Mouse (Mus musculus) ovary, adult 18-20 months (tissue): ENCODE results near the gene Tln1.
"Not testable (repeated sequence)": the region's sequence is repeated elsewhere in the genome, so short reads cannot be mapped to it uniquely, and the experiment has no call there.

Experiments used
- DNase-seq: peaks from one replicate; pipeline ENCODE4 v3.0.0; 2022; ENCODE audit warnings: low spot score, mixed read lengths

Gene Tln1

DNA sequence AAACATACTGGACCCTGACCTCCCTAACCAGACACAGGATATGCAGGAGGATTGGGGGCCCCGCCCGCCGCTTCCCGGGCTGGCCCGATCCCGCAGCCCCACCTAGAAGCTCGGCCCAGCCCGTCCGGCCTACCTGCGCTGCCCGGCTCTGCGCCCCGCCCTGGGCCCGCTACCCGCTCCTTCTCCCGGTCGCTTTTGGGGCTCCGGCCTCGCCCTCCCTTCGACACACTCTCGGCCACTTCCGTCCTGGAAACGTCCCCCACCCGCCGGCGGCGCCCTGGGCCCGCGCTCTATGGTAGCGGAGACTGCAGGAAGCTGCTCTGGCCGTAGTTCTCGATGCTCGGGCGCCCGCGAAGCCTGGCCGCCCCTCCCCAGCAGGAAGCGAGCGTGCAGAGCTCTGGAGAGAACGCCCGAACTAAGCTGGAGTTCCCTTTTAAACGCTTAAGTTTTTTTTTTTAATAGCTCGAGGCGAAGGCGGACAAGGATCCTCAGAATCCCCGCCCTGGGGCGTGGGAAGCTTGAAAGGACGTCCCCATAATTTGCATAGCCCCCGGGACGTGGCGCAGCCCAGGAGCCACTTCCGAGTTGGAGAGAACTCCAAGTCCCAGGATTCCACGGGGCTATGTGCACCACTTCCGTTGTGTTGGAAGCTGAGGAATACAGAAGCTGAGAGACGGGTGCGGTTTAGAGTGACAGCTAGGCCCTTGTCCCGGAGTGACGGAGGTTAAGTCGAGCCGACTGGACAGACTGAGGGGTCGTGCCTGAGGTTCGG lies at the start of gene Tln1, which contains the start of gene Creb3:
Gene Tln1 (minus strand): TSS at position 695 of the 772 bp plus-strand sequence.
Gene Creb3 (plus strand): TSS at position 336 of the 772 bp plus-strand sequence.
- DNase-seq, result peak; percentile 92

DNA sequence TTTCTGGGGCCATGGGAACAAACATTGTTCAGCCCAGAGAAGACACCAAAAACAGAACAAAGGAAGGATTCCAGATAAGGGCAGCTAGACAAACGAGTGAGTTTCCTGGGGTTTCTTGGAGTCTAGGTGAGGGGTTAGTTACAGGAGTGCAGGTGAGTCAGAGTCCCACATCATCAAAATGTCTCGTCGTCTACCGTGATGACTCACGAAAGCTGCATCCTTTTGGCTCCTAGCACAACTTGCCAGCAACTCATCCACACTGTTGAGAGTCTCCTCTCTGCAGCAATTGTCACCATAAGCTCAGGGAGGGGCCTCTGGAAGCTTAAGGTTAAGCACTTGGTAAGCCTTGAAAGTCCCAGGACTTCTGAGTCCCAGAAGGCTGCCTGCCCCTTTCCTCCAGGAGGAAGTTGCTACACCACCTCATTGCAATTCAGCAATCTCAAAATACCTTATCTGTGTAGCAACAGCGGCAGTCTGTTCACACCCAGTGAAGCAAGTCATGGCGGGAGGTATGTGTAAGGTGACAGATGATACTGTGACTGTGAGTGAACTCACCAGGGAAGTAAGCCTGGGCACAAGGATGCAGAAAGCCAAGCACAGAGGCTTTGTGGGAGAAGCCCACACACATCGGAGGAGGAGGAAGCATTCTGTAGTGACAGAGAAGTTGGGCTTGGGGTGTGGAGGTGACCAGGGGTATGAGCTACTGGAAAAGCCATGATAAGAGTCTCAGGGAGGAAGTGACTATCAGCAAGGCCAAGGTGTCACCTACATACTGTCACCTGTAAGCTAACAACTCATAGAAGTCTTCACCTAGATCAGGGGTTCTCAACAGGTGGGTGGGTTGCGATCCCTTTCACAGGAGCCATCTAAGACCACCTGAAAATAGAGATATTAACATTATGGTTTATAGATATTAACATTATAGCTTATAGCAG lies 42.5 kb upstream of the Tln1 start:
- DNase-seq, result no peak

DNA sequence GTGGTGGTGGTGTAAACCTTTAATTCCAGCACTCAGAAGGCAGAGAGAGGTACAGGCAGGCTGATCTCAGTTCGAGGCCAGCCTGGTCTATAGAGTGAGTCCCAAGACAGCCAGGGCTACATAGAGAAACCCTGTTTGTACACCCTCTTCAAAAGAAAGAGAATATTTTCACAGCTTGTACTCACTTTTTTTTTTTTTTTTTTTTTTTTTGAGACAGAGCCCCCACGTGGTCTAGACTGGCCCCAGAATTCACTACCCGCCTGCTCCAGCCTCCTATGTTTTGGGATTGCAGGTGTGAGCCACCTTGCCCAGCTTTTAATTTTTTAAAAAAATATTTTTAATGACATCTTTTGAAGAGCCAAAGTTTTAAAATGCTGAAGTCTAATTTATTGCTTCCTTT lies 41.6 kb upstream of the Tln1 start:
- DNase-seq, result no peak

- DNase-seq, result no peak
Measured at GRCm38 (mm10) chr4:43600195-43600934, 37.9 kb upstream of the Tln1 start.

GRCm38 (mm10) chr4:43598650-43599380 lies 36.3 kb upstream of the Tln1 start:
- no peak for DNase-seq

DNA sequence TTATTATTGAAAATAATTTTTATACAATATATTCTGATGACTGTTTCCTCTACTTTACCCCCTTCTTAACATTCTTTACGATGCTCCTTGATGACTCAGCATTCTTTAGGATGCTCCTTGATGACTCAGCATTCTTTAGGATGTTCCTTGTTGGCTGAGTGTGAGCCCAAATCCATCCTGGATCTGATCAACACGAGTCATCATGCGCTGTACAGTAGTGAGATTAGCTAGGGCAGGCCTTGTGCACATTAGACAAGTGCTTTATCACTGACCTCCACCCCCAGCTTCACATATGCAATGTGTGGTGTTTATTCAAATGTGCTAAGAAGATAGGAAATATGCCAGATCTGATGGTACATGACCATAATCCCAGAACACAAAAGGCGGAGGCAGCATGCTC lies 35.7 kb upstream of the Tln1 start:
- no peak for DNase-seq

DNA sequence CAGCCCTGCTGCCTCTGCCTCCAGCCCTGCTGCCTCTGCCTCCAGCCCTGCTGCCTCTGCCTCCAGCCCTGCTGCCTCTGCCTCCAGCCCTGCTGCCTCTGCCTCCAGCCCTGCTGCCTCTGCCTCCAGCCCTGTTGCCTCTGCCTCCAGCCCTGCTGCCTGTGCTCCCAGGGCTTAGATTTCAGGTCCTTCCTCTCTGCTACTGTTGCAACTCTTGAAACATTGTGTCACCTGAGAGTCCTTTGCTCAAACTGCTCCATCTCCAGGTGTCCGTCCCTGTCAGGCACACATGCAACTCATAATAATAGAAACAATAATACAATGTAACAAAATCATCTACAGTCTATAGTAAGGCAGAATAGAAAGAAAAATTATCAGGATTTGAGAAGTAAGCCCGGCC lies 34.1 kb upstream of the Tln1 start:
- not testable (repeated sequence) for DNase-seq

GRCm38 (mm10) chr4:43593453-43593852 lies 31.0 kb upstream of the Tln1 start:
- no peak for DNase-seq

DNA sequence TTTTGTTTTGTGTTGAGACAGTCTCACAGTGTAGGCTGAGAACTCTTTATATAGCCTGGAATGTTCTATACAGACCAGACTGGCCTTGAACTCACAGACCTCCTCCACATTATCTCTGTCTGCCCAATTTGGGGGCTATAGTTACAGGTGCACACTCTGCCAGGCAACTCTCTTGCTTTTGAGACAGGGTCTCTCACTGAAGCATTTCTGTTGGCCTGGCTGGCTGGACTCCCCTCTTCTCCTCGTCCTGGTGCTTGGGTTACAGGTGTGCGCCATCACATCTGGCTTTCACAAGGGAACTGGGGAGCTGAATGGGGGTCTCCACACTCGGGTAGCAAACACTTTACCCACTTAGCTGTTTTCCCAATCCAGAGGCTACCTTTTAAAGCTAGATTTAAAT lies 29.5 kb upstream of the Tln1 start:
- DNase-seq, result no peak

GRCm38 (mm10) chr4:43591543-43591942 lies 29.1 kb upstream of the Tln1 start:
- DNase-seq, result no peak

GRCm38 (mm10) chr4:43587681-43588080 lies 25.2 kb upstream of the Tln1 start:
- no peak for DNase-seq

DNA sequence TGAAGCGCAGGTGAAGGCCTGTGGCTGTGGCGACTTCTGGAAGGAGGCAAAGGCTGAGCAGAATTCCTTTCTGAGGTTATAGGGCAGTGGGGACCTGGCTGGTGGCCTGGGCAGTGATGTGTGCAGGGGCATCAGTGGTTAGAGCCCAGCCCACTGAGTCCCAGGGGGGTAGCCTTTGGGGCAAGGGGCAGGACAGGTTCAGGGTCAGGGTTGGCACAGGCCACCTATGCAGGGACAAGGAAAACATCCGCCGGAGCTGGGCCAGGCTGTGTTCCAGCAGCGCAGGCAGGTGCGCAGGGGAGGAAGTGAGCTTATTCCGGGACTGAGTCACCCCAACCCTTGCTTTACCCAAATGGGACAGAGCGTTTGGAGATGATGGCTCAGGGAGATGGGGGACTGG lies 23.9 kb upstream of the Tln1 start:
- no peak for DNase-seq

DNA sequence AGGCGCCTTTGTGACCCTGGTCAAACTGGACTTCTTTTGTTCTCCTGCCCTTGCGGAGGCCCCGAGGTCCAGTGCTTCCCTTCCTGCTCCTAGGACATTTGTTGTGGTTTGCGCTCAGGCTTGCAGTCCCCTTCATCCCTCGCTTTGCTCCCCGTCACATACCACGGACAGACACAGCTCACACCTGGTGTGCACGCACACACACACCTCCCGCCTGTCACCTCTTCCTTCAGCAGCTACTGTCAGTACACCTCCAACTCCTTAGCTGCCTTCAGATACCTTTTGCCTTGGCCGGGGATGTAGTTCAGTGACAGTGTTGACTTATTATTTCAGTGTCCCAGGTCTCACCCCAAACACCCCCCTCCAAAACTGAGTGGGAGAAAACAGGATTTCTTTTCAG lies 23.2 kb upstream of the Tln1 start:
- no peak for DNase-seq

DNA sequence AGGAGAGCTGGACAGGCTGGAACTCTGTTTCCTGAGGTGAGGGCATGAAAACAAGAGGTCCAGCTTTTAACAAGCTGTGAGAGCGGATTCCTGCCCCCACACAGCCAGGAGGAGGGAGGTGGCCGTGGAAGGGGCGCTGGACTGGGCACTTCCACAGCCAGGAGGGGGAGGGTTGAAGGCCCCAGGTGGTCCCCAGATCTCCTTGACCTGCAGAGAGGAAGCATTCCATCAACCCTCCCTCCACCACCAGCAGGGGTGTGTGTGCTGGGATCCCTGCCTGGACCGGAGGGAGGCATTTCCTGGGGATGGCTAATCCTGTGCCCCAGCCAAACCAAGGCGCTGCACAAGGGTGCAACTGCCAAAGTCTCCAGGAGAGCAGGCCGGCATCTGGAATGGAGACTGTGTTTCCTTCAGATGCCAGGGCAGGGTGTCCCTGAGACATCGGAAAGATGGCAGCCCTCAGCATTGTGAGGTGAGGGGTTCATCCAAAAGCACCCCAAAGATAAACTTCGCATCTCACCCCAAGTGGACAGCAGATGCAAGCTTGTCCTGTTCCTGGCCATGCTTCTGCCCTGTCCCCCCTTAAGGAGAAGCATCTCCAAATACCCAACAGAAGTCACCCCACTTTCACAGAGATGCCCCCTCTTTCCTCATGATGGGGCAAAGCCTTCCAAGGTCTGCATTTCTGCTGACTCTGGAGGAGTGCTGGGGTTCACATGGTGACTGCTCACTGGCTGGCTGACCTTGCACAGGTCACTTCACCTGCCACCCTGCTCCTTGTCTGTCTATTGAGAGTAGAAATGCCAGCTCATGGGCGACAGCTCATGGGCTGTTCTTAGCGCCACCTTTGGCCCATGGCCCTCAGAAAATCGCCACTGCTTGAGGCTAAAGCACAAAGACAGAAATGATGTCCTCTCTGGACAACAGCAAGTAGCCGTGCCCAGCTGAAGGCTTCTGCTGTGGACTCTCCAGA lies 22.2 kb upstream of the Tln1 start, which contains the start of gene Msmp:
Gene Msmp (minus strand): TSS at position 51 of the 973 bp plus-strand sequence.
- no peak for DNase-seq

DNA sequence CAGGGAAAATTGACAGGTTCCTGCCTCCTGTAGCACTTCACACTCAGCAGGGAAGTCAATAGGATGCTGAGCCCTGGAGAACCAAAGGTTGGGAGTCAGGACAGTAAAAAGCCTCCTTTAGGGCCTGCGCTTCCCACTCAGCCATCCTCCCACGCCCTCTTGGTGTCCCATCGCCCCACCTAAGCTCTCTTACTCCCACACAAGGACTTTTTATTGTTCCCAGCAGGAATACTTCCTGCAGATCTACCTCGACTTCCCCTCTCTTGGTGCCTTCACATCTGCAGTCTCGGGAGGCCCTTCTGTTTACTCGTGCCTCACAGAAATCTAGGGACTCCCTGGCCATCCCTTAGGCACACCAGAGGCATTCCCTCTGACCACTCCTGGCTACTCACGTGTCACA lies 20.9 kb upstream of the Tln1 start:
- no peak for DNase-seq

GRCm38 (mm10) chr4:43582241-43582640 lies 19.8 kb upstream of the Tln1 start:
- no peak for DNase-seq

DNA sequence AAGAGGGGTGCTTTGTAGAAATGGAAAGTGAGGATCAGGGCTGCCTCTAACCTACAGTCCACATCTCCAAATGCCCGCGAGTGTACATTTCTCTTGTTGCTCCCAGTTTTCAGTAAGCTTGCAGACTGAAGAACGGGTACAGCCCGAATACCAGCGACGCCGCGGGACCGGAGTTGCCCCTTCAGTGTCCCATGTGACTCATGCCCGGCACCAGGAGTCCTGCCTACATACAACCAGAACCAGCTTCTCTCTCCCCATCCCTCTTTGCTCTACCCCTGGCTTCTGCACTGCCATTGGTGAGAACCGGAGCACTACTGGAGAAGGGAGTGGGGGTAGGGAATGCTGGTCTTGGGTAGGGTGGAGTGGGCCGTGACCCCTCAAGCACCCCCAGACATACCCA lies 18.9 kb upstream of the Tln1 start:
- DNase-seq, result no peak

- DNase-seq, result no peak
Measured at GRCm38 (mm10) chr4:43580721-43581120, 18.2 kb upstream of the Tln1 start.

DNA sequence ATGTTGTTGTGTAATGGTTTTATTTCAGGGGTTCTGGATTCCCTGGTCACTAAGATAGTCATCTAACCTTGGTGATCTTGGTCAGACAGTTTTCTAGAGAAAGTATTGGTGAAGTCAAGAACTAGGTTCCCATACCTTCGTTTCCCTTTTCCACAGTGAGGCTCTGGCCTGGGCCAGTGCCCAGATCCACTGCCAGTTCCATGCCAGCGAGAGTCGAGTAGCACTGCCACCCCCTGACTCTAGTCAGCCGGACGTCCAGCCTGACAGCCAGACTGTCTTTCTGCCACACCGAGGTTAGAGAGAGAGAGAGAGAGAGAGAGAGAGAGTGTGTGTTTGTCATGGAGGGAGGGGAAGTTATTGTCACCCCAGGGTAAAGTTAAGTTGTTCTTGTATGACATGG lies 17.2 kb upstream of the Tln1 start:
- DNase-seq, result no peak

DNA sequence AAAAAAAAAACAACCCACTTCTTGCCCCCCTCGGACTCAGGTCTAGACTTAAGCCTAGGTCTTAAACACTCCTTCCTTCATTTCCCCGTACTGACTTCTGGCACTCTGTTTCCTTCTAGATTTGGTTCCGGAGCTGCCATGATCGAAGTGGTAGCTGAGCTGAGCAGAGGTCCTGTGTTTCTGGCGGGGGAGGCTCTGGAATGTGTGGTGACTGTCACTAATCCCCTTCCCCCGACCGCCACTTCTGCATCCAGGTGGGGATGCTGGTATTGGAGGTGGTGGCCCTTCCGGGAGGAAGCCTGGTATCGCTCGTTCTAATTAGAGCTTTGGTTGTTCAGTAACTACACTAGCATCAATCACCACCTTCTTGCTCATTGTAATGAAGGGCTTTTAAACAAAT lies 16.8 kb upstream of the Tln1 start:
- no peak for DNase-seq
